Mouse (Mus musculus) hindbrain, embryonic 15.5 days (tissue): ENCODE results near the gene Krt24. TPM values are rescaled to one million over a fixed set of nuclear protein-coding genes. Genes with fewer than 3 reads are reported as not detected.

Experiments used
- polyA plus RNA-seq: library from polyadenylated mRNA; unstranded; fragments of >200 nt; fragmentation: Nextera tagmentation; extraction: Ambion mirVana; gene quantifications from 2 replicates; pipeline ENCODE4 v1.2.1, GENCODE M21; 2015

Krt24 gene
- polyA plus RNA-seq, 1 experiment from 2014 or later, result 0.13 TPM

Other genes with a start within 250 kb of the Krt24 start
- 145 and 146 TPM in 2 replicates for gene Igfbp4, start 244.0 kb downstream of the Krt24 start, polyA plus RNA-seq
- gene Tns4, start 196.0 kb downstream of the Krt24 start, polyA plus RNA-seq, result 0.08 and 0.17 TPM in 2 replicates
- gene Ccr7, start 130.2 kb downstream of the Krt24 start, polyA plus RNA-seq, result 0.08 TPM in 2 replicates
- gene Smarce1, start 54.2 kb downstream of the Krt24 start, polyA plus RNA-seq, result 253 and 266 TPM in 2 replicates
- gene Krt222, start 41.2 kb downstream of the Krt24 start, polyA plus RNA-seq, result 7.7 and 8.9 TPM in 2 replicates
- gene Krt25, start 37.7 kb upstream of the Krt24 start, polyA plus RNA-seq, result 0.81 and 0.96 TPM in 2 replicates
- 0.25 and 0.26 TPM in 2 replicates for gene Krt26, start 52.7 kb upstream of the Krt24 start, polyA plus RNA-seq
- gene Krt27, start 65.8 kb upstream of the Krt24 start, polyA plus RNA-seq, result 0.16 TPM in 1 of 2 replicates, not detected in the other
- 0.54 and 0.65 TPM in 2 replicates for gene Krt28, start 89.6 kb upstream of the Krt24 start, polyA plus RNA-seq
- 29.6 and 30.6 TPM in 2 replicates for gene Krt10, start 104.1 kb upstream of the Krt24 start, polyA plus RNA-seq
- 0.30 TPM in 1 of 2 replicates, not detected in the other for gene Krt12, start 137.0 kb upstream of the Krt24 start, polyA plus RNA-seq
- gene Krt20, start 152.9 kb upstream of the Krt24 start, polyA plus RNA-seq, result 0.14 and 0.24 TPM in 2 replicates
- gene Krt23, start 207.9 kb upstream of the Krt24 start, polyA plus RNA-seq, result 0.20 and 0.31 TPM in 2 replicates
- not detected in 2 replicates for gene Krt39, start 236.1 kb upstream of the Krt24 start, polyA plus RNA-seq